Mouse (Mus musculus) left cerebral cortex, postnatal 14 days (tissue): ENCODE measurements around the gene Xpa. TPM values are rescaled to one million over a fixed set of nuclear protein-coding genes. Genes with fewer than 3 reads are reported as not detected.

Experiments
- DNase-seq, 2 experiments: peaks; one replicate each; pipeline ENCODE4 v3.0.0; 2021 to 2022; ENCODE audit warnings: low spot score in 2 of 2, mixed read lengths in 1 of 2
- intact Hi-C: fragments of 180-260 bp; cut with DNase I; formaldehyde crosslinking; loops from one replicate; pipeline ENCODE4 v1.15.1; 2025
- total RNA-seq, 2 experiments: library from RNA; stranded (reverse); gene quantifications; 2 replicates each; pipeline ENCODE4 v1.2.3; 2021

The Xpa gene
- total RNA-seq, 2 experiments from 2014 or later, result 11.5 to 11.8 TPM

DNA sequence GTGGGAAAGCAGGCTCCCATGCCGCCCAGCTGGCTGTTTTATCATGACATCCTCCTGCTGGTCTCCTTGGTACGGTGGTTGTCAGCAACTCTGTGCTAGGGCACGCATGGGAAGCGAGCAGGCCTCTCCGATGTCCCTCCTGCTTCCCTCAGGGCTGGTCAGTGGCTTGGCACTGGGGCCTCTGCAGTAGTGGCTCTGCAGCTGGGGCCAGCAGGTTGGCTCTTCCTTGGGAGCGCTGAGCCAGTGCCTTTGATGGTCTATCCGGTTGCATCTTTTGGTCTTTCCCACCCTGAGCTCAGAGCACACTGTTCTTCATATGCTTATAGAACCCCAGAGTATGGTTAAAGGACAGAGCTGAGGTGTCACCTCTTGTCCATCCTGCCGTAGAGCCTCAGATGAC lies 86.0 kb downstream of the Xpa start:
- no peak for DNase-seq
- intact Hi-C loops, result no loop called here

Other genes starting within 250 kb of the Xpa start
- 10 to 100 TPM; 20.7 to 20.9 TPM for gene Tdrd7, start 231.0 kb downstream of the Xpa start, total RNA-seq
- gene Tmod1, start 157.4 kb downstream of the Xpa start, total RNA-seq, result 10 to 100 TPM; 23.6 to 25.1 TPM
- gene Ncbp1, start 57.7 kb downstream of the Xpa start, total RNA-seq, result 10 to 100 TPM; 48.8 to 53.2 TPM
- 10 to 100 TPM; 12.9 to 18.1 TPM for gene Tstd2, start 57.6 kb downstream of the Xpa start, total RNA-seq
- not detected for gene Foxe1, start 147.3 kb upstream of the Xpa start, total RNA-seq
- 1 to 10 TPM; 3.2 to 3.7 TPM for gene Trmo, start 193.1 kb upstream of the Xpa start, total RNA-seq
- gene Hemgn, start 217.2 kb upstream of the Xpa start, total RNA-seq, result not detected